Mouse (Mus musculus) lung, postnatal 0 days (tissue): Measurements from ENCODE around the gene Eras. TPM values are rescaled to one million over a fixed set of nuclear protein-coding genes. Genes with fewer than 3 reads are reported as not detected.

Experiments
- ATAC-seq: fragments of 200-750 bp; cut with Nextera tagmentation; 2 replicates; pipeline ENCODE4 v1.8.0; 2017; ENCODE audit warnings: moderate library complexity
- DNase-seq: peaks from one replicate; pipeline ENCODE4 v3.0.0-alpha.2; 2016; ENCODE audit warnings: low spot score
- H3K27ac ChIP-seq: fragments of 300-500 bp; sonication (generic); 2 replicates; pipeline ENCODE4 v1.5.1; 2014; ENCODE audit warnings: antibody characterized with exemption, mild to moderate bottlenecking, low read length, mixed read lengths
- H3K27me3 ChIP-seq: fragments of 300-500 bp; sonication (generic); replicated peaks from 2 replicates; pipeline ENCODE4 v1.6.1; 2014; ENCODE audit warnings: low read length, mixed read lengths; ENCODE audit not compliant: insufficient read depth
- H3K36me3 ChIP-seq: fragments of 300-500 bp; sonication (generic); 2 replicates; pipeline ENCODE4 v1.6.1; 2014; ENCODE audit warnings: low read length, mixed read lengths; ENCODE audit not compliant: insufficient read depth
- H3K4me1 ChIP-seq: fragments of 300-500 bp; sonication (generic); 2 replicates; pipeline ENCODE4 v1.6.1; 2014; ENCODE audit warnings: antibody characterized with exemption, low read depth, low read length, mixed read lengths; ENCODE audit not compliant: insufficient read depth
- H3K4me2 ChIP-seq: fragments of 300-500 bp; sonication (generic); replicated peaks from 2 replicates; pipeline ENCODE4 v1.6.1; 2014; ENCODE audit warnings: low read depth, mild to moderate bottlenecking, low read length, moderate library complexity, mixed read lengths
- H3K4me3 ChIP-seq: fragments of 300-500 bp; sonication (generic); 2 replicates; pipeline ENCODE4 v1.5.1; 2014; ENCODE audit warnings: low read depth, low read length
- H3K9ac ChIP-seq: fragments of 300-500 bp; sonication (generic); replicated peaks from 2 replicates; pipeline ENCODE4 v1.6.1; 2014; ENCODE audit warnings: low read depth, mild to moderate bottlenecking
- H3K9me3 ChIP-seq: fragments of 300-500 bp; sonication (generic); 2 replicates; pipeline ENCODE4 v1.6.1; 2016; ENCODE audit warnings: low read length, mixed read lengths
- CTCF ChIP-seq: IDR thresholded peaks from 2 replicates; pipeline ENCODE4 v1.5.1; 2016; ENCODE audit warnings: antibody characterized with exemption, mild to moderate bottlenecking
- EP300 ChIP-seq: IDR thresholded peaks from 2 replicates; pipeline ENCODE4 v1.6.1; 2016; ENCODE audit warnings: antibody characterized with exemption, mild to moderate bottlenecking, control low read depth
- WGBS: fragments of 180-500 bp; shearing (Covaris S2); extraction: QIAGEN DNeasy Blood & Tissue Kit; methylation state at CpG from one replicate; pipeline ENCODE4 v1.1.7; 2014; 5-methylcytosine and 5-hydroxymethylcytosine counted together
- polyA plus RNA-seq: library from polyadenylated mRNA; unstranded; fragments of >200 nt; fragmentation: Nextera tagmentation; extraction: Ambion mirVana; gene quantifications from 2 replicates; pipeline ENCODE4 v1.2.1, GENCODE M21; 2015

Eras gene
- polyA plus RNA-seq, 1 experiment from 2014 or later: not detected

GRCm38 (mm10) chrX:7966161-7966560 is 37.8 kb upstream of the Eras start:
- Histone ChIP-seq H3K27me3 (no peaks in the 10 kb centered on the region), H3K4me2 (no peak overlapping the region), H3K9me3 (no peaks in the 10 kb centered on the region), H3K4me3 (no peak overlapping the region), H3K36me3 (no peaks in the 10 kb centered on the region), H3K9ac (no peak overlapping the region), H3K27ac (no peak overlapping the region), H3K4me1 (no peaks in the 10 kb centered on the region)
- DNase-seq (no peak), ATAC-seq (no peak)
- 43% methylated on average over 4 of the region's 4 CpGs for WGBS
- TF ChIP-seq EP300 (no peak), CTCF (no peak)

GRCm38 (mm10) chrX:7963829-7964626 is 35.6 kb upstream of the Eras start:
- Histone ChIP-seq H3K36me3 (no peaks in the 10 kb centered on the region), H3K4me2 (no peak overlapping the region), H3K9me3 (no peaks in the 10 kb centered on the region), H3K4me1 (no peaks in the 10 kb centered on the region), H3K9ac (no peak overlapping the region), H3K27me3 (no peaks in the 10 kb centered on the region), H3K27ac (no peak overlapping the region), H3K4me3 (no peak overlapping the region)
- ATAC-seq (no peak), DNase-seq (no peak)
- no peak for TF ChIP-seq CTCF
- no peak for TF ChIP-seq EP300
- WGBS: 56% methylated on average over 7 of the region's 7 CpGs

- Histone ChIP-seq H3K4me2 (no peak overlapping the region), H3K4me1 (no peaks in the 10 kb centered on the region), H3K4me3 (no peak overlapping the region), H3K27me3 (no peaks in the 10 kb centered on the region), H3K9me3 (no peaks in the 10 kb centered on the region), H3K9ac (no peak overlapping the region), H3K27ac (no peak overlapping the region), H3K36me3 (no peaks in the 10 kb centered on the region)
- 84% methylated on average over 9 of the region's 9 CpGs for WGBS
- DNase-seq (no peak), ATAC-seq (no peak)
- TF ChIP-seq CTCF: no peak
- no peak for TF ChIP-seq EP300
Measured at GRCm38 (mm10) chrX:7958868-7959267, 30.5 kb upstream of the Eras start.

DNA sequence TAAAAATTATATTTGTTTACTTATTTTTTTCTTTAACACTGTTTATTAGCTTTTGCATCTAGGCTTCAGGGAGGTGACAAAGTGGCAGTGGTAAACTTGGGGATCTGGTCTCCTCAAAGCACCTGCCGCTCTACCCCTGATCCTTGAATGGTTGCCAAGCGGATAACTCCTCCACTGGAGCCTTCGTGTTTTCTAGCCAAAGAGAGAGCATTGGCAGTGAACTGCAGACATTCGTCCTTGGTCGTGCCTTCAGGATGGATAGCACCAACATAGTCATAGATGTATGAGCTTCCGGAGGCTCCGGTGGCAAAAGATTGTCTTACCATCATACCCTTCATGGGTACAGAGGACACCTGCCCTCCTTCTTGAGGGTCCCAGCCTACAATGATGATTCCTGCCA is 21.7 kb upstream of the Eras start:
- WGBS: 86% methylated on average over 7 of the region's 7 CpGs
- Histone ChIP-seq H3K27me3 (no peaks in the 10 kb centered on the region), H3K9me3 (no peaks in the 10 kb centered on the region), H3K4me1 (no peaks in the 10 kb centered on the region), H3K4me2 (no peak overlapping the region), H3K4me3 (no peak overlapping the region), H3K9ac (no peak overlapping the region), H3K36me3 (no peaks in the 10 kb centered on the region), H3K27ac (no peak overlapping the region)
- no peak for TF ChIP-seq EP300
- TF ChIP-seq CTCF: no peak
- no peak for DNase-seq
- ATAC-seq: no peak

GRCm38 (mm10) chrX:7947900-7948492 is 19.6 kb upstream of the Eras start:
- Histone ChIP-seq H3K4me1 (no peaks in the 10 kb centered on the region), H3K4me3 (peak overlapping the region; percentile 36), H3K36me3 (no peaks in the 10 kb centered on the region), H3K4me2 (peak overlapping the region; percentile 51), H3K27ac (no peak overlapping the region), H3K27me3 (no peaks in the 10 kb centered on the region), H3K9me3 (no peaks in the 10 kb centered on the region), H3K9ac (0 out of 2 replicates have a peak overlapping the region, but pooled peaks have one; percentile 44)
- WGBS: 16% methylated on average over 34 of the region's 38 CpGs
- peak; percentile 96 for DNase-seq
- TF ChIP-seq EP300 (no peak), CTCF (no peak)
- peak; percentile 99 for ATAC-seq

DNA sequence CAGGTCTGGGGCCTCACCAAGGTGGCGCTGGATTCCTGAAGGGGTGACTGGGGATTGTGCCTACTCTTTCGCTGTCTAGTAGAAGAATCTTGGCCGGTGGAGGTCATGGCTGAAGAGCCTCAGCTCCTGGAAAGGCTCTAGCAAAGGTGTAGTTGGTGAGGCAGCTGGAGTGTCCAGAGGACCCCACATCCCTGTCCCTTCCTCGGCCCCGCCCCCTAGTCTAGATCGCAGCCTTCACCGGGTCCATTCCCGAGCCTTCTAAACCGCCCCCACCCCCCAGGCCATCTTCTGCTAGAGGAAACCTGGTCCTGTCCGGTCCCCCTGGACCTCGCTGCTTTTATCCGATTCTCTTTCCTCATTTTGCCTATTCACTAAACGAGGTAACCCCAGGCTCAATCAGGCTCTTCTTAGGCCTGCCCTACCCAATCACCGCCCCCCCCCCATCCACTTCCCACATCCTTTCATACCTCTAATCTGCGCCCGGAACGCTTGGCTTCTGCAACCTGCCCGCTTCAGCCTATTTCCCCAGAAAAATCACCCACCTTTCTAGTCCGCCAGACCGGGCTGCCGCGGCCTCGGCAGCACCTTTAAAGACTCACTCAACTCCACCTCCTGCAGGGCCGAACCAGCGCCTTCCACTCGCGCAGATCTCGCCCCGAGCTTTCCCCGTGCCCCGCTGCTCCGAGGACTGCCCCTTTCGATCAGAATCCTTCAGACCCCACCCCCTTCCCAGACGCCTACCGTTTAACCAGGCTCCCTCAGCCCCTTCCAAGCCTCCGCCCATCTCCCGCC is 18.9 kb upstream of the Eras start, which contains the start of gene Hdac6:
Gene Hdac6 (minus strand): TSS at position 782 of the 792 bp plus-strand sequence.
- no peaks in the 10 kb centered on the region for H3K9me3 ChIP-seq
- peak within 1 kb of the TSS; percentile 51 for H3K4me2 ChIP-seq
- H3K9ac ChIP-seq: peak within 1 kb of the TSS; percentile 44; the same call in 1 of the 2 replicates
- no peak for TF ChIP-seq CTCF
- TF ChIP-seq EP300: no peak
- ATAC-seq (no peak; the same call in none of the 2 replicates), DNase-seq (no peak)
- H3K27me3 ChIP-seq: no peaks in the 10 kb centered on the region
- H3K4me1 ChIP-seq: no peaks in the 10 kb centered on the region
- no peaks in the 10 kb centered on the region for H3K36me3 ChIP-seq
- H3K27ac ChIP-seq: no peak within 1 kb of the TSS
- H3K4me3 ChIP-seq: peak within 1 kb of the TSS; percentile 36
- 13% methylated on average over 34 of the region's 37 CpGs for WGBS
